Mouse (Mus musculus): Measurements from ENCODE around the gene Tle4.

Gene Tle4

GRCm38 (mm10) chr19:14590154-14590553 lies 7.7 kb downstream of the Tle4 start:
- DNase-seq (ENCODE audit: low read depth) = no peak

- DNase-seq (ENCODE audit: low read depth) = peak; percentile 57
Observed at GRCm38 (mm10) chr19:14588221-14589123, 9.4 kb downstream of the Tle4 start.

- peak; percentile 90 for DNase-seq (ENCODE audit: low read depth)
Observed at GRCm38 (mm10) chr19:14586171-14586570, 11.7 kb downstream of the Tle4 start.

GRCm38 (mm10) chr19:14585731-14586130 lies 12.1 kb downstream of the Tle4 start:
- no peak for DNase-seq (ENCODE audit: low read depth)

GRCm38 (mm10) chr19:14585235-14585634 lies 12.6 kb downstream of the Tle4 start:
- no peak for DNase-seq (ENCODE audit: low read depth)

GRCm38 (mm10) chr19:14578698-14579097 lies 19.2 kb downstream of the Tle4 start:
- DNase-seq (ENCODE audit: low read depth) = peak; percentile 56

GRCm38 (mm10) chr19:14578016-14578415 lies 19.8 kb downstream of the Tle4 start:
- DNase-seq (ENCODE audit: low read depth) = peak; percentile 66

GRCm38 (mm10) chr19:14576311-14576710 lies 21.5 kb downstream of the Tle4 start:
- no peak for DNase-seq (ENCODE audit: low read depth)

- DNase-seq (ENCODE audit: low read depth) = no peak
Observed at GRCm38 (mm10) chr19:14568879-14569278, 29.0 kb downstream of the Tle4 start.

GRCm38 (mm10) chr19:14567081-14567480 lies 30.8 kb downstream of the Tle4 start:
- no peak for DNase-seq (ENCODE audit: low read depth)

GRCm38 (mm10) chr19:14566564-14567021 lies 31.3 kb downstream of the Tle4 start:
- no peak for DNase-seq (ENCODE audit: low read depth)

GRCm38 (mm10) chr19:14565424-14566069 lies 32.3 kb downstream of the Tle4 start:
- peak; percentile 37 for DNase-seq (ENCODE audit: low read depth)

- DNase-seq (ENCODE audit: low read depth) = peak; percentile 13
Observed at GRCm38 (mm10) chr19:14563273-14563959, 34.4 kb downstream of the Tle4 start.

GRCm38 (mm10) chr19:14547871-14548270 lies 50.0 kb downstream of the Tle4 start:
- no peak for DNase-seq (ENCODE audit: low read depth)

- DNase-seq (ENCODE audit: low read depth) = no peak
Observed at GRCm38 (mm10) chr19:14547133-14547842, 50.6 kb downstream of the Tle4 start.

- DNase-seq (ENCODE audit: low read depth) = peak; percentile 39
Observed at GRCm38 (mm10) chr19:14545485-14545884, 52.4 kb downstream of the Tle4 start.

GRCm38 (mm10) chr19:14543305-14543704 lies 54.5 kb downstream of the Tle4 start:
- no peak for DNase-seq (ENCODE audit: low read depth)

GRCm38 (mm10) chr19:14540678-14541077 lies 57.2 kb downstream of the Tle4 start:
- DNase-seq (ENCODE audit: low read depth) = no peak

GRCm38 (mm10) chr19:14536676-14537075 lies 61.2 kb downstream of the Tle4 start:
- DNase-seq (ENCODE audit: low read depth) = no peak

- DNase-seq (ENCODE audit: low read depth) = no peak
Observed at GRCm38 (mm10) chr19:14534447-14534846, 63.4 kb downstream of the Tle4 start.

- DNase-seq (ENCODE audit: low read depth) = no peak
Observed at GRCm38 (mm10) chr19:14532861-14533260, 65.0 kb downstream of the Tle4 start.
